Mouse (Mus musculus) heart, adult 18-20 months (tissue): Measurements from ENCODE around the gene Als2. TPM values are rescaled to one million over a fixed set of nuclear protein-coding genes. Genes with fewer than 3 reads are reported as not detected.

ENCODE experiments used
- DNase-seq, 2 experiments: peaks; one replicate each; pipeline ENCODE4 v3.0.0; 2021 to 2022; ENCODE audit warnings: mixed read lengths in 1 of 2
- total RNA-seq, 2 experiments: library from RNA; stranded (reverse); gene quantifications; 2 replicates each; pipeline ENCODE4 v1.2.3; 2021

Gene Als2
- total RNA-seq, 2 experiments from 2014 or later: 9.4 to 9.9 TPM

- DNase-seq: no peak
These were observed 24.8 kb downstream of the Als2 start for GRCm38 (mm10) chr1:59212076-59212779.

GRCm38 (mm10) chr1:59211651-59212050 is 25.4 kb downstream of the Als2 start:
- DNase-seq: no peak

- DNase-seq: no peak
These were observed 28.7 kb downstream of the Als2 start for GRCm38 (mm10) chr1:59208331-59208730.

- no peak for DNase-seq
These were observed 32.5 kb downstream of the Als2 start for GRCm38 (mm10) chr1:59204489-59204888.

- DNase-seq: no peak
These were observed 34.7 kb downstream of the Als2 start for GRCm38 (mm10) chr1:59202367-59202766.

- no peak for DNase-seq
These were observed 35.5 kb downstream of the Als2 start for GRCm38 (mm10) chr1:59201561-59201960.

- DNase-seq: no peak
These were observed 36.1 kb downstream of the Als2 start for GRCm38 (mm10) chr1:59200960-59201359.

GRCm38 (mm10) chr1:59194979-59195378 is 42.1 kb downstream of the Als2 start:
- no peak for DNase-seq

GRCm38 (mm10) chr1:59187786-59188185 is 49.2 kb downstream of the Als2 start:
- no peak for DNase-seq

GRCm38 (mm10) chr1:59186317-59186716 is 50.7 kb downstream of the Als2 start:
- DNase-seq: no peak

GRCm38 (mm10) chr1:59185410-59185809 is 51.6 kb downstream of the Als2 start:
- DNase-seq: no peak

- DNase-seq: no peak
These were observed 54.0 kb downstream of the Als2 start for GRCm38 (mm10) chr1:59183045-59183444.

GRCm38 (mm10) chr1:59182373-59182772 is 54.7 kb downstream of the Als2 start:
- no peak for DNase-seq

- DNase-seq: no peak
These were observed 57.0 kb downstream of the Als2 start for GRCm38 (mm10) chr1:59180003-59180402.

- DNase-seq: no peak
These were observed 58.6 kb downstream of the Als2 start for GRCm38 (mm10) chr1:59178401-59178800.

- no peak for DNase-seq
These were observed 62.3 kb downstream of the Als2 start for GRCm38 (mm10) chr1:59174514-59175373.

- DNase-seq: no peak
These were observed 64.0 kb downstream of the Als2 start for GRCm38 (mm10) chr1:59173023-59173422.

- no peak for DNase-seq
These were observed 65.2 kb downstream of the Als2 start for GRCm38 (mm10) chr1:59171875-59172274.

- DNase-seq: no peak
These were observed 66.7 kb downstream of the Als2 start for GRCm38 (mm10) chr1:59170290-59170689.

- DNase-seq: no peak
These were observed 67.4 kb downstream of the Als2 start for GRCm38 (mm10) chr1:59169586-59169985.

- no peak for DNase-seq
These were observed 68.5 kb downstream of the Als2 start for GRCm38 (mm10) chr1:59168556-59168955.

- DNase-seq: no peak
These were observed 69.2 kb downstream of the Als2 start for GRCm38 (mm10) chr1:59167654-59168425.
